Mouse (Mus musculus) stomach, postnatal 0 days (tissue): ENCODE data around the gene Tmem42.

Experiments used
- CTCF ChIP-seq: IDR thresholded peaks from 2 replicates; pipeline ENCODE4 v1.5.1; 2016; ENCODE audit warnings: antibody characterized with exemption, low read depth, mild to moderate bottlenecking, moderate library complexity
- EP300 ChIP-seq: optimal IDR thresholded peaks from 2 replicates; pipeline ENCODE3; 2016; ENCODE audit warnings: antibody characterized with exemption

- no peak for TF ChIP-seq CTCF
- no peak for TF ChIP-seq EP300
Measured at GRCm38 (mm10) chr9:123058724-123059292, 37.7 kb downstream of the Tmem42 start.
